Mouse (Mus musculus): ENCODE data around the gene Gls. TPM values are rescaled to one million over a fixed set of nuclear protein-coding genes. Genes with fewer than 3 reads are reported as not detected.

The Gls gene
- polyA plus RNA-seq, 1 experiment from 2014 or later = 21.4 TPM

- Histone ChIP-seq H3K4me1 (peaks cover 9% of the 10 kb centered on the region), H3K36me3 (peaks cover 25% of the 10 kb centered on the region), H3K4me3 (no peak overlapping the region), H3K9ac (no peak overlapping the region), H3K9me3 (no peaks in the 10 kb centered on the region), H3K27ac (no peak overlapping the region), H3K27me3 (no peaks in the 10 kb centered on the region), H3K4me2 (no peak overlapping the region)
- WGBS = 72% methylated on average over 3 of the region's 3 CpGs
- no peak for ATAC-seq (ENCODE audit: insufficient number of reproducible peaks, insufficient read depth, low FRiP score, low TSS enrichment, low read depth)
These were observed 91.5 kb downstream of the Gls start for GRCm38 (mm10) chr1:52141482-52141881.

- no peak overlapping the region for H3K4me2 ChIP-seq
- H3K27me3 ChIP-seq = no peaks in the 10 kb centered on the region
- H3K9ac ChIP-seq = no peak overlapping the region
- no peak for ATAC-seq (ENCODE audit: insufficient number of reproducible peaks, insufficient read depth, low FRiP score, low TSS enrichment, low read depth)
- peaks cover 9% of the 10 kb centered on the region for H3K4me1 ChIP-seq
- peaks cover 25% of the 10 kb centered on the region for H3K36me3 ChIP-seq
- no peak overlapping the region for H3K4me3 ChIP-seq
- H3K27ac ChIP-seq = no peak overlapping the region
- WGBS = 82% methylated on average over 9 of the region's 9 CpGs
- H3K9me3 ChIP-seq = no peaks in the 10 kb centered on the region
These were observed 92.5 kb downstream of the Gls start for GRCm38 (mm10) chr1:52140534-52140933.

DNA sequence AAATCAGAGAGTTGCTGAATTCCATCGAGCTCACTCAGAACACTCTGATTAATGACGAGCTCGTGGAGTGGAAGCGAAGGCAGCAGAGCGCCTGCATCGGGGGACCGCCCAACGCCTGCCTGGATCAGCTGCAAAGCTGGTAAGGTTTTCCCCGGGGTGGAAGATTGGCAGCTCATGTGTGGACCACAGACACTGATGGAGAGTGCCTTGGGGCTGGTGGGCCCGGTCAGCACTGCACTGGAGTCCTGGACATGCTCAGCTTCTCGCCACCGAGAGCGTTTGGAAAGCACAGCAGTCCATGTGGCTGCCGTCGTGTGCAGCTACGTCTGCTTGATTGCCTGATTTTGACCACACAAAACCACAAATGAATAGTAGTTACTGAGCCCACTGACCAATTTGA lies 95.7 kb downstream of the Gls start:
- no peak for ATAC-seq (ENCODE audit: insufficient number of reproducible peaks, insufficient read depth, low FRiP score, low TSS enrichment, low read depth)
- peaks cover 19% of the 10 kb centered on the region for H3K36me3 ChIP-seq
- H3K4me3 ChIP-seq = no peak overlapping the region
- no peak overlapping the region for H3K9ac ChIP-seq
- no peaks in the 10 kb centered on the region for H3K27me3 ChIP-seq
- no peak overlapping the region for H3K4me2 ChIP-seq
- WGBS = 71% methylated on average over 16 of the region's 16 CpGs
- H3K9me3 ChIP-seq = no peaks in the 10 kb centered on the region
- H3K27ac ChIP-seq = no peak overlapping the region
- no peaks in the 10 kb centered on the region for H3K4me1 ChIP-seq

DNA sequence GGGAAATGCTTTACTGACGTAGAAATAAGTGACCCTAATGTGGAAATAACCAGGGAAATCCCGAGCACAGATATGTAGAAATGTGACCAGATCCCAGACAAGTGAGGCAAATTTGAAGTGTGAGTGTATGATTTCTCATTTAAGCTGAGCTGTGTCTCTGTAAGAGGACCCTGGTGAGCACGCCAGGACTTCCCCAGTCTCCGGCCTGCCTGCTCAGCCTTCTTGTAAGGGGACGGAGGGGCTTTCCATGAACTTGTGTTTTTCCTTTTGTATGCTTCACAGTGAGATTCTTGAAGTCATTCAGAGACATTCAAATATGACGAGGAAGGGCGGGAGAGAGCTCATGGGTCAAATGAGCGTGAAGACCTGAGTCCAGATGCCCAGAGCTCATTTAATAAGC lies 99.8 kb downstream of the Gls start:
- Histone ChIP-seq H3K9me3 (no peaks in the 10 kb centered on the region), H3K4me2 (no peak overlapping the region), H3K4me1 (no peaks in the 10 kb centered on the region), H3K36me3 (0 out of 2 replicates have a peak, but pooled peaks cover 8% of the 10 kb centered on the region), H3K4me3 (no peak overlapping the region), H3K27ac (no peak overlapping the region), H3K27me3 (no peaks in the 10 kb centered on the region), H3K9ac (no peak overlapping the region)
- WGBS = 74% methylated on average over 8 of the region's 8 CpGs
- ATAC-seq (ENCODE audit: insufficient number of reproducible peaks, insufficient read depth, low FRiP score, low TSS enrichment, low read depth) = no peak

DNA sequence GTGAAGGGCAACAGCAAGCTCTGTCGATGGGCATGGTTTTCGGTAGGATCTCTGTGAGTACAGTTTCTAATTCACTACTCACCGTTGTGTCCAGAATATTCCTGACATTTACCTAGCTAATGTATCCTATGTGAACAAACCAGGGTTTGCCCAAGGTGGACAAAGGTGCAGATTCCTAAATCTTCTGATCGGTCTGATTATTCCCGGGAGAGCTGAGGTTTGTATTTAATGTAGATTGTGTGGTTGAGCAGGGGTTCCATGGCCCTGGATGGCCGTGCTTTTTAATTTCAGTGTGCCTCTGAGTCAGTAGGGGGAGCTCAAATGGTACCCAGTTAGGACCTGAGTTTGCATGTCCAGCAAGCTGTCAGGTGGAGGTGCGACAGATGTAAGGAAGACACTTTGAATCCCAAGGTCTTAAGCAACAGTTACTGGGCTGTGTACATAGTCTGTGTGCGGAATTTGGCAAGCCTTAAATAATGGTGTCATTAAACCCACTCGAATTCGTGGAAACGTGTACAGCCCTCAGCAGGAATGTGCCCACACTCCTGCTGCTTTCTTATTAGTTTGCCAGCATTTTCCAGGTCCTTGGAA lies 101.2 kb downstream of the Gls start:
- H3K4me1 ChIP-seq = no peaks in the 10 kb centered on the region
- no peak overlapping the region for H3K27ac ChIP-seq
- WGBS = 83% methylated on average over 11 of the region's 11 CpGs
- peaks cover 7% of the 10 kb centered on the region for H3K36me3 ChIP-seq
- H3K9ac ChIP-seq = no peak overlapping the region
- ATAC-seq (ENCODE audit: insufficient number of reproducible peaks, insufficient read depth, low FRiP score, low TSS enrichment, low read depth) = no peak
- no peak overlapping the region for H3K4me3 ChIP-seq
- no peaks in the 10 kb centered on the region for H3K9me3 ChIP-seq
- H3K4me2 ChIP-seq = no peak overlapping the region
- H3K27me3 ChIP-seq = no peaks in the 10 kb centered on the region

- no peak for ATAC-seq (ENCODE audit: insufficient number of reproducible peaks, insufficient read depth, low FRiP score, low TSS enrichment, low read depth)
- H3K36me3 ChIP-seq = peaks cover 22% of the 10 kb centered on the region
- no peak overlapping the region for H3K27ac ChIP-seq
- H3K4me2 ChIP-seq = no peak overlapping the region
- no peaks in the 10 kb centered on the region for H3K9me3 ChIP-seq
- 53% methylated on average over 6 of the region's 6 CpGs for WGBS
- no peaks in the 10 kb centered on the region for H3K27me3 ChIP-seq
- H3K4me1 ChIP-seq = no peaks in the 10 kb centered on the region
- H3K9ac ChIP-seq = no peak overlapping the region
- H3K4me3 ChIP-seq = no peak overlapping the region
These were observed 103.2 kb downstream of the Gls start for GRCm38 (mm10) chr1:52129794-52130193.

DNA sequence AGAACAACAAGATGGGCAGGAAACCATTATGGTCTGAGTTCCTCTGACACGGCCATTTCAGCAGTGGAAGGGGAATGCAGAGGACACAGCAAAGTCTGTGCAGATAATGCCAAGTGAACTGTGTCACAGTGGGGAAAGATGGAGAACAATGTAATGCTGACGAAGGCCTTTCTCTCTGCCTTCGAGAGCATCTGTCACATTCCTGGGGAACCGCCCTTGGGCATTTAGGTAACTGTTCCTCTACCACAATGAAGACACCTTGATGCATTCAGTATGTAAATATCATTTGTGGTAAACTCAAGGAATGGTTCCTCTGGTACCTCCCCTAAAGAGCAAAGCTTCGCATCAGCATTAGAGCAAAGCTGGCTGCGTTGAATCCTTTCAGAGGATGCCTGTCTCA lies 105.7 kb downstream of the Gls start:
- no peak for ATAC-seq (ENCODE audit: insufficient number of reproducible peaks, insufficient read depth, low FRiP score, low TSS enrichment, low read depth)
- Histone ChIP-seq H3K9me3 (no peaks in the 10 kb centered on the region), H3K4me2 (no peak overlapping the region), H3K9ac (no peak overlapping the region), H3K4me3 (no peak overlapping the region), H3K36me3 (peaks cover 22% of the 10 kb centered on the region), H3K4me1 (no peaks in the 10 kb centered on the region), H3K27me3 (no peaks in the 10 kb centered on the region), H3K27ac (no peak overlapping the region)
- WGBS = 86% methylated on average over 6 of the region's 6 CpGs

DNA sequence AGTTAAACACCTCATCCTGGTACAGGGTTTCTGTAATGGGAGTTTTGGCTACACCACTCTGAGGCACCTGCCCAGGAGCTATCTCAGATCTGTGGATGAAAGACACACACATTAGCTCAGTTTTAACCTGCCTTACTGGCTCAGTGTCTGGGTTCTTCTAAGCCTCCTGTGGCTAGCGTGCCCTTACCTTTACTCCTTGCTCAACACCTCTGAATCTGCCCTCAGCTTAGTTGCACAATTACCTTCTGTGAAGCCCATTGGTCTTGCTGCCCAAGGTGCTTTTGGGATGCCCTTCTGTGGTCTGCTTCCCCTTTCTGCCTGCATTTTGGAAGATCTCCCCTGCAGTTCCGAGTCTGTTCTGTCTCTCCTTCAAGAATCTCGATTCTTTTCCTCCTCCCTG lies 108.2 kb downstream of the Gls start:
- Histone ChIP-seq H3K27ac (no peak overlapping the region), H3K27me3 (0 out of 2 replicates have a peak, but pooled peaks cover 2% of the 10 kb centered on the region), H3K9me3 (no peaks in the 10 kb centered on the region), H3K4me3 (no peak overlapping the region), H3K4me1 (peaks cover 8% of the 10 kb centered on the region; the same call in 1 of the 2 replicates), H3K36me3 (peaks cover 22% of the 10 kb centered on the region), H3K4me2 (no peak overlapping the region), H3K9ac (no peak overlapping the region)
- 70% methylated on average over 3 of the region's 3 CpGs for whole genome bisulfite sequencing
- ATAC-seq (ENCODE audit: insufficient number of reproducible peaks, insufficient read depth, low FRiP score, low TSS enrichment, low read depth) = no peak

DNA sequence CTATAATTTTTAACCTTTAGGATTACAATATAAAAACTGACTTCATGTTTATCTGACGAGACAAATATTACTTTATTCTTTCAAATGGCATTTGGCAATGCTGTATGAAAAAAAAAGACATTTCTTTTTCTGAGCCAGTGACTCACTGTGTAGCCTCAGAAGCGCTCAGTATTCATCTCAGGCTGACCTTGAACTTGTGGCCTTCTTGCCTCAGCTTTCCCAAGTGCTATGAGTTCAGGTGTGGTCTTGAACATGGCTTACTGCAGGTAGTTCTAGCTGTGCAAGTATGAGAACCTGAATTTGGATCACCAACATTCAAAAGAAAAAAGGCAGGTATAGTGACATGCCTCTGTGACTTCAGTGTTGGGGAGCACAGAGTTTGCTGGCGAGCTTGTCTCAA lies 112.0 kb downstream of the Gls start:
- Histone ChIP-seq H3K27ac (no peak overlapping the region), H3K36me3 (peaks cover 6% of the 10 kb centered on the region), H3K27me3 (0 out of 2 replicates have a peak, but pooled peaks cover 2% of the 10 kb centered on the region), H3K9ac (no peak overlapping the region), H3K4me3 (no peak overlapping the region), H3K9me3 (no peaks in the 10 kb centered on the region), H3K4me1 (peaks cover 8% of the 10 kb centered on the region; the same call in 1 of the 2 replicates), H3K4me2 (no peak overlapping the region)
- WGBS = 85% methylated on average over 3 of the region's 3 CpGs
- ATAC-seq (ENCODE audit: insufficient number of reproducible peaks, insufficient read depth, low FRiP score, low TSS enrichment, low read depth) = no peak

- 35% methylated on average over 10 of the region's 10 CpGs for WGBS
- H3K9me3 ChIP-seq = no peaks in the 10 kb centered on the region
- no peak for ATAC-seq (ENCODE audit: insufficient number of reproducible peaks, insufficient read depth, low FRiP score, low TSS enrichment, low read depth)
These were observed 112.8 kb downstream of the Gls start for GRCm38 (mm10) chr1:52120191-52120590.

DNA sequence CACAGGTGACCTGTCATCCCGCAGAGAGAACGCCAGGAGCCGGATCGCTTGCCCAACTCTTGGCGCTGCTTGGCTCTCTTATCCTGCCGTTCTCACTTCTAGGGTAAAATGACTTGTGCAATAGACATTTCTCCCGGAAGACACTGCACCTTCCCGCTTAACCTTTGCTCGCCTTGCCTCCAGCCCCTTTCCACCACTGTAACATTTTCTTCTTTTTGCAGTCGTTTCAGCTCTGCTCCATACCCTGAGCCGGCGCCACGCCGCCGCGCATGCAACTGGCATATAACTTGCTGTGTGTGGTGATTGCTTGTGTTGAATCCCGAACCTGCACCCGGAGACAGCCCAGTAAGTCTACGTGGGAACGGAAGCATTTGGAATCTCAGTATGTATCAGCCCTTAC lies 113.3 kb downstream of the Gls start:
- H3K4me2 ChIP-seq = peak overlapping the region; percentile 73
- H3K9ac ChIP-seq = peak overlapping the region; percentile 82
- peak overlapping the region; percentile 90 for H3K4me3 ChIP-seq
- no peak overlapping the region for H3K27ac ChIP-seq
- H3K36me3 ChIP-seq = no peaks in the 10 kb centered on the region
- peaks cover 2% of the 10 kb centered on the region; the same call in 1 of the 2 replicates for H3K27me3 ChIP-seq
- no peak for ATAC-seq (ENCODE audit: insufficient number of reproducible peaks, insufficient read depth, low FRiP score, low TSS enrichment, low read depth)
- peaks cover 8% of the 10 kb centered on the region; the same call in 1 of the 2 replicates for H3K4me1 ChIP-seq
- no peaks in the 10 kb centered on the region for H3K9me3 ChIP-seq
- WGBS = under 1% methylated on average over 20 of the region's 20 CpGs

More at GRCm38 (mm10) chr1:52120191-52120590, 112.8 kb downstream of the Gls start:
- Histone ChIP-seq H3K4me3 (peak overlapping the region; percentile 90), H3K4me1 (peaks cover 8% of the 10 kb centered on the region; the same call in 1 of the 2 replicates), H3K36me3 (no peaks in the 10 kb centered on the region), H3K4me2 (peak overlapping the region; percentile 73), H3K9ac (peak overlapping the region; percentile 82), H3K27ac (no peak overlapping the region), H3K27me3 (peaks cover 2% of the 10 kb centered on the region; the same call in 1 of the 2 replicates)

DNA sequence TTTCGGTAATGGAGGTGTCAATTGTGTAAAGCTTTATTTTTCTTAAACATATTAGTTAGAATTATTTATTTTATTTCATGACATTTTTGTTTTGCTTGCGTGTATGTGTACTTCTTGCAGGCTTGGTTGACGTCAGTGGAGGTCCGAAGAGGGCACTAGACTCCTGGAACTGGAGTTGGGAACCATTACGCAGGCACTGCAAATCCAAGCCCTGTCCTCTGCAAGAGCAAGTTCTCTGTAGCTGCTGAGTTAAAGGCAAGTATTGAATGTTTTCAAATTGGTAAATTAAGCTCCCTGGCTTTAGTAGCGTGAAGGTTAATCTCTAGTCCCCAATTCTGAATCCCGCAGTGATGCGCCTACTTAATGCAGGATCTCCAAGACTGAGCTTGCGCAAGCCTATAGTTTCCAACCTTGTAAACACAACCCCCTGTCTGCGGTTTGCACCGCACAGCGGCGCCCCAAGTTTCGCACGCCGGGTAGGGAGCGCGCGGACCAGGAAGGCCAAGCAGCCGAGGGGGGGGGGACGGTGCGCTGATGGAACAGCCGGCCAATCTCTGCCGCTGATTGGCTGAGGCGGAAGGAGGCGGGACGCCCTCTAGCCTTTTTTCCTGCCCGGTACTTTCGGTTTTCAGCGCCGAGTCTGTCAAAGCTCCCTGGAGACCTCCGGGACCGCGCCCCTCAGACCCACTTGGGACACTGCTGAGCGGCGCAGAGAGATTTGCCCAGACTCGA lies 114.0 kb downstream of the Gls start, which contains the start of gene Stat1:
Stat1 (plus strand) TSS at position 581 of the 732 bp plus-strand sequence.
- Histone ChIP-seq H3K4me2 (peak within 1 kb of the TSS; percentile 73), H3K9ac (peak within 1 kb of the TSS; percentile 82), H3K36me3 (no peaks in the 10 kb centered on the region), H3K4me1 (peaks cover 8% of the 10 kb centered on the region; the same call in 1 of the 2 replicates), H3K27ac (peak within 1 kb of the TSS; percentile 39; the same call in 1 of the 2 replicates), H3K9me3 (no peaks in the 10 kb centered on the region), H3K4me3 (peak within 1 kb of the TSS; percentile 90), H3K27me3 (peaks cover 2% of the 10 kb centered on the region; the same call in 1 of the 2 replicates)
- WGBS = 4% methylated on average over 37 of the region's 37 CpGs
- ATAC-seq (ENCODE audit: insufficient number of reproducible peaks, insufficient read depth, low FRiP score, low TSS enrichment, low read depth) = peak; percentile 91

Data from embryonic facial prominence, embryonic 13.5 days (tissue).